Mouse (Mus musculus) embryonic facial prominence, embryonic 11.5 days (tissue): Measurements from ENCODE around the gene Gng2. TPM values are rescaled to one million over a fixed set of nuclear protein-coding genes. Genes with fewer than 3 reads are reported as not detected.
"Not testable (repeated sequence)": the region's sequence is repeated elsewhere in the genome, so short reads cannot be mapped to it uniquely, and the experiment has no call there.

ENCODE experiments used
- ATAC-seq: fragments of 200-750 bp; cut with Nextera tagmentation; replicated peaks from 2 replicates; pipeline ENCODE4 v1.8.0; 2017; ENCODE audit warnings: low read depth; ENCODE audit not compliant: insufficient number of reproducible peaks, low FRiP score, low TSS enrichment
- DNase-seq: peaks from one replicate; pipeline ENCODE4 v3.0.0-alpha.2; 2015; ENCODE audit warnings: low spot score
- H3K27ac ChIP-seq: fragments of 300-500 bp; sonication (generic); replicated peaks from 2 replicates; pipeline ENCODE4 v1.5.1; 2014; ENCODE audit warnings: mild to moderate bottlenecking, low read depth, low read length, control low read depth
- H3K27me3 ChIP-seq: fragments of 300-500 bp; sonication (generic); 2 replicates; pipeline ENCODE4 v1.6.1; 2014; ENCODE audit warnings: mild to moderate bottlenecking, low read length, moderate library complexity, mixed read lengths; ENCODE audit not compliant: control insufficient read depth, insufficient read depth
- H3K36me3 ChIP-seq: fragments of 300-500 bp; sonication (generic); replicated peaks from 2 replicates; pipeline ENCODE4 v1.6.1; 2014; ENCODE audit warnings: low read depth, mild to moderate bottlenecking, low read length, moderate library complexity, mixed read lengths; ENCODE audit not compliant: control insufficient read depth, insufficient read depth
- H3K4me1 ChIP-seq: fragments of 300-500 bp; sonication (generic); 2 replicates; pipeline ENCODE4 v1.6.1; 2014; ENCODE audit warnings: low read length, mixed read lengths; ENCODE audit not compliant: control insufficient read depth, insufficient read depth
- H3K4me2 ChIP-seq: fragments of 300-500 bp; sonication (generic); 2 replicates; pipeline ENCODE4 v1.6.1; 2014; ENCODE audit warnings: low read depth, mild to moderate bottlenecking, control low read depth, low read length, moderate library complexity
- H3K4me3 ChIP-seq: fragments of 300-500 bp; sonication (generic); 2 replicates; pipeline ENCODE4 v1.5.1; 2014; ENCODE audit warnings: low read depth, low read length, control low read depth
- H3K9ac ChIP-seq: fragments of 300-500 bp; sonication (generic); replicated peaks from 2 replicates; pipeline ENCODE4 v1.6.1; 2014; ENCODE audit warnings: mild to moderate bottlenecking, control low read depth, low read length
- H3K9me3 ChIP-seq: fragments of 300-500 bp; sonication (generic); replicated peaks from 2 replicates; pipeline ENCODE4 v1.6.1; 2016; ENCODE audit warnings: mild to moderate bottlenecking, low read length, inconsistent platforms, mixed read lengths; ENCODE audit not compliant: control insufficient read depth
- WGBS: fragments of 180-500 bp; shearing (Covaris S2); extraction: QIAGEN DNeasy Blood & Tissue Kit; methylation state at CpG from one replicate; pipeline ENCODE4 v1.1.7; 2014; 5-methylcytosine and 5-hydroxymethylcytosine counted together
- polyA plus RNA-seq: library from polyadenylated mRNA; unstranded; fragments of >200 nt; fragmentation: Nextera tagmentation; extraction: Ambion mirVana; gene quantifications from 2 replicates; pipeline ENCODE4 v1.2.1, GENCODE M21; 2014

The Gng2 gene
- polyA plus RNA-seq, 1 experiment from 2014 or later, result 73.6 TPM

DNA sequence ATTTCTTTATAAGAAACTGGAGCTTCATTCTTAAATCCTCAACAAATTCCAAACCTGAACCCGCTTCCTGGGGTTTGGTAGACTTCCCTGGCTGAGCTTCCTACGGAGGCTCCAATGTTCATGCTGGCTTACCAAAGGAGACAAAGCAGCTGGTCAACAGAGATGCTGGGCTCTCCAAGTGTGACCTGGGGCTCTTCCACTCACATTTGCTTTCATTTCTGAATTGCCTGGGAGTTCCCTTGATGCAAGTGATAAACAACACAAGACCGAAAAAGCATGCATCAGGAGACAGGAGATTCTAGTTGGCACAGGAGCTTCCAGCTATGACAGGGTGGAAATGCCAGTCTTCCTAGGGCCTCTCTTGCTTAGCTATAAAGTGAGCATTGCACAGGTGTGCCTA, 72.6 kb downstream of the Gng2 start:
- DNase-seq (no peak), ATAC-seq (no peak)
- Histone ChIP-seq H3K27ac (no peak overlapping the region), H3K4me3 (no peak overlapping the region), H3K36me3 (no peaks in the 10 kb centered on the region; the same call in 1 of the 2 replicates), H3K4me1 (no peaks in the 10 kb centered on the region), H3K9ac (no peak overlapping the region), H3K4me2 (no peak overlapping the region), H3K9me3 (no peaks in the 10 kb centered on the region), H3K27me3 (no peaks in the 10 kb centered on the region)
- WGBS, result 67% methylated on average over 3 of the region's 3 CpGs

DNA sequence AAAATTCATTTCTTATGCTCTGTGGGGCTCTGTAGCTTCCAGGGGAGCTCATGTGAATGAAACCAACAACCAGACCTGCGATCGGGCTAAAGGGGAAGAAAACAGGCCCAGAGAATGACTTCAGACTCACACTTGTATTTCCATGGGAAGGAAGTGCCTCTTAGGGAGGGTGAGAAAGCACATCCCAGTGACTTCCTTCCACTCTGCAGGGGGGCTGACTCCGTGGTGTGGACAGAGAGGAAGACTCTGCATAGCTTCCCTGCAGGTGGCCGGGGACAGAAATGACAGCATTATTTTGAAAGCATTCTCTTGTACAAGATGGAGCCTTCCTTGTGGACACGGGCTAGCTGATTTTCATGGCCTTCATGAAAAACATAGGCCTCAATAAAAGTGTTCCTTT, 73.4 kb downstream of the Gng2 start:
- 48% methylated on average over 5 of the region's 5 CpGs for WGBS
- Histone ChIP-seq H3K27me3 (no peaks in the 10 kb centered on the region), H3K36me3 (no peaks in the 10 kb centered on the region; the same call in 1 of the 2 replicates), H3K9ac (no peak overlapping the region), H3K4me1 (no peaks in the 10 kb centered on the region), H3K4me2 (no peak overlapping the region), H3K27ac (no peak overlapping the region), H3K9me3 (no peaks in the 10 kb centered on the region), H3K4me3 (no peak overlapping the region)
- no peak for DNase-seq
- no peak for ATAC-seq

DNA sequence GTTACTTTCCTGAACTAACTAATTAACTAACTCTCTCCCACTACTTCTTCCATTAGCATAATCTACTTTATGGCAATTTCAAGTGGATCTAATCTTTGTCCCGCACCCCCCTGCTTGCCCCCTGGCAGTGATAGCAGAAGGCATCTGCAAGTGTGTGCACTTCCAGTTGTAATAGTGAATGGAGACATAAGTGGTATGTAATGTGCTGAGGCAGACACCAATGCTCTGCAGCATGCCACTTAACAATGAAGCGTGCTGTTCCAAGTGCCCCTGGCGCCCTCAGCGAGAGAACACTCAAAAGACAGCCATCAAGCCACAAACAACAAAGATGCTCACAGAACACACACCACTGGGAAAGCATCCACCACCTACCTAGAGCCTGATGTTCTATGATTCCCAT, 76.9 kb downstream of the Gng2 start:
- no peaks in the 10 kb centered on the region for H3K36me3 ChIP-seq
- no peaks in the 10 kb centered on the region for H3K4me1 ChIP-seq
- no peaks in the 10 kb centered on the region for H3K27me3 ChIP-seq
- no peak overlapping the region for H3K4me3 ChIP-seq
- ATAC-seq, result no peak
- no peaks in the 10 kb centered on the region for H3K9me3 ChIP-seq
- DNase-seq, result no peak
- WGBS, result 74% methylated on average over 4 of the region's 4 CpGs
- H3K4me2 ChIP-seq, result no peak overlapping the region
- H3K27ac ChIP-seq, result no peak overlapping the region
- H3K9ac ChIP-seq, result no peak overlapping the region

DNA sequence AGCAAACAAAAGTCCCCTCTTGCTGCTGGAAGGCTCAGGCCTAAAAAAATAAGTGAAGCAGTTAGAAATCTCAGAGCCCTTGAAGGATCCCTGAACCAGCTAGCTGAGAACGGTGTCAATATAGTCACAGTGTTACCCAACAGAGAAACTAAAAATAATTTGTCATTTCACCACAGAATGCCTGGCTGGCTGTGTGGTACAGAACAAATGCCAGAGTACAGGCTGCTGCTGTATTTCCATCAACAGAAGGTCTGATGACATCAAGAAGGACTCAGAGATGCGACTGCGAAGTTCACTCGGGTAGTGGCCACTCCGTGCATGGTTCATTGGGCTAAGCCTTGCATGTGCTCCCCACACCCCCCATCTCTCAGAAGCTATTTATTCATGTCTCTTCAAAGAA, 89.9 kb downstream of the Gng2 start:
- no peak overlapping the region for H3K4me3 ChIP-seq
- no peaks in the 10 kb centered on the region for H3K9me3 ChIP-seq
- H3K36me3 ChIP-seq, result no peaks in the 10 kb centered on the region
- 94% methylated on average over 5 of the region's 5 CpGs for WGBS
- ATAC-seq (no peak), DNase-seq (no peak)
- H3K4me2 ChIP-seq, result no peak overlapping the region
- H3K27ac ChIP-seq, result no peak overlapping the region
- no peaks in the 10 kb centered on the region for H3K27me3 ChIP-seq
- no peaks in the 10 kb centered on the region for H3K4me1 ChIP-seq
- no peak overlapping the region for H3K9ac ChIP-seq

DNA sequence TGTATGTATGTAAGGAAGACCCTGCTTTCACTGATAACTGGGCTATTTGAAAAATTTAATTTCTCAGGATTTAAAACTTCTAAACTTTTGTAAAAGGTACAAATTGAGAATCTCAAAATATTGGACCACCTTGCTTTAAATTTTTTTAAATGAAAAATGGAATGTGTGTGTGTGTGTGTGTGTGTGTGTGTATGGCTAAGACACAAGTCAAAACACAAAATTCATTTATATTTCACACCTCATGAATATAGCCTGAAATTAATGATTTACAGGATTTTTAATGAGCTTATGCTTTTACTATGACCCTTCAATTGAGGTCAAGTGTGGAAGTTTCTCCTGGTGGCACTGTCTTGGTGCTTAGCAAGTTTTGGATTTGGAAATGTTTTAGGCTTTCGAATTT, 93.0 kb downstream of the Gng2 start:
- not testable (repeated sequence) for DNase-seq, H3K27ac ChIP-seq, ATAC-seq, H3K27me3 ChIP-seq, H3K4me3 ChIP-seq, H3K9ac ChIP-seq, H3K9me3 ChIP-seq, H3K4me2 ChIP-seq, H3K36me3 ChIP-seq, H3K4me1 ChIP-seq
- WGBS, result 81% methylated on average over 1 of the region's 1 CpGs

DNA sequence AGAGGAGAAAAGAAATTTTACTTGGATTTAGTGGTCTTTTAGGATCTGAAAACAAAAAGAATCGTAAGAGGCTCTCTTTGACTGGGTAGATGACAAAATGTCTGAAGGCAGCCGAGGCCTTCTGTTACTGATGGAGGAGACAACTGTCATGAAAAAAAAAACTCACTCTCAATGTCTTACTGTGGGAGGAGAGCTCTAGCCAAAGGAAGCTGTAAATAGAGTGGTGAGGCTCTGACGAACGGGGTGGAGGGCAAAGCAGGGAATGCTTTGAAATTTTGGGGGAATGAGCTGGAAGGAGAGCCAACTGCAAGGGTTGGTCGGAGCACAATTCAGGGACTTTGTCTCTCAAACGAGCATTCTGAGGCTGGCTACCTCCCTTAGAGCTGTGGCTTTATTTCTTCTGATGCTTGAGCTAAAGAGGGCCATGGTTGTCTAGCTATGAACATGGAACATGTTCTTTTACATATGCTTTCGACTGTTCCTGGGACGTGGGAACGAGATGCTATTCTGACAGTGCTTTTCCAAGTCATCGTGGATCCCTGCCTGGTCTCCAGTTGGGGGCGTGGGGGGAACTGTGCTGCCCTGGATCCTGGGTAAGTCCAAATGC, 103.1 kb downstream of the Gng2 start:
- Histone ChIP-seq H3K27ac (no peak overlapping the region), H3K9me3 (no peaks in the 10 kb centered on the region), H3K9ac (no peak overlapping the region), H3K4me2 (no peak overlapping the region), H3K27me3 (no peaks in the 10 kb centered on the region), H3K4me1 (no peaks in the 10 kb centered on the region), H3K36me3 (no peaks in the 10 kb centered on the region), H3K4me3 (no peak overlapping the region)
- DNase-seq, result no peak
- no peak for ATAC-seq
- 82% methylated on average over 11 of the region's 11 CpGs for WGBS

DNA sequence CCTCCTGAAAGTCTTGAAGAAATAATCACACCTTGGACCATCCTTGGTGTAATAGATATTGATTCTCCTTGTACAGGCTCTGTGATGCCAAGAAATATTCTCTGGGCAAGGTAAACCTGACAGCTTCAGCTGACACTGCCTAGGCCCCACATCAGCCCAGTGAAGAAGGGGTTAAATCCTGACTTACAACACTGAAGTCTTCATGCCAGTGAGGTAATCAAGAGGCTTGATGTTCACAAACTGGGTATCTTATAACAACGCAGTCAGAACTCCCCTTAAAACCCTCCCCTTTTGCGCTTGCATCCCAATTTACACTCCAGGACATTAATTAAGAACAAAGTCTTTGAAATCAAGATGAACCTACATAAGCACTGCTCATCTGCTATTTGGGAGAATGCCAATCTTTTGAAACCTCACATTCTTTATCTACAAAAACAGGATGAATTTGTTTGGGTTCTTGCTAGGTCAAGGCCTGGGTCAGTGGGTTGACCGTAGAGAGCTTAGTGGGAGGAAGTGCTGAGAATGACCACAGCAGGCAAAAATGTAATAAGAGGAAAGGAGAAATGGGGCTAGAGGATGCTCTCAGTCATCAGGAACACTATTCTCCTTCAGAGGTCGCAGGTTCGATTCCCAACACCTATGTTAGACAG, 110.0 kb downstream of the Gng2 start:
- ATAC-seq (no peak), DNase-seq (no peak)
- Histone ChIP-seq H3K36me3 (no peaks in the 10 kb centered on the region), H3K9me3 (no peaks in the 10 kb centered on the region), H3K27ac (no peak overlapping the region), H3K4me2 (no peak overlapping the region), H3K4me3 (no peak overlapping the region), H3K4me1 (no peaks in the 10 kb centered on the region), H3K9ac (no peak overlapping the region), H3K27me3 (no peaks in the 10 kb centered on the region)
- 58% methylated on average over 5 of the region's 5 CpGs for WGBS

DNA sequence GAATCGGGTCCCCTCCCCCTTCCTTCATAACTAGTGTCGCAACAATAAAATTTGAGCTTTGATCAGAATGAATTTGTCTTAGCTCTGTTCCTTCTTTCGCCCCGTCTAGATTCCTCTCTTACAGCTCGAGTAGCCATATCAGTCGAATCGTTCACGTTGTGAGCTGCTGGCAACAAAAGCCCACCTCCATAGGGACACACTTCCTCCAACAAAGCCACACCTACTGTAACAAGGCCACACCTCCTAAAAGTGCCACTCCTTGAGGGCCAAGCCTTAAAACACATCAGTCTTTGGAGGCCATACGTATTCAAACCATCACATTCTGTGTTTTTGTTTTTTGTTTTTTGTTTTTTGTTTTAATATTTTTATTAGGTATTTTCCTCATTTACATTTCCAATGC, 112.3 kb downstream of the Gng2 start:
- not testable (repeated sequence) for H3K4me1 ChIP-seq, H3K9me3 ChIP-seq, H3K27me3 ChIP-seq, H3K9ac ChIP-seq, H3K4me2 ChIP-seq, H3K27ac ChIP-seq, H3K36me3 ChIP-seq, ATAC-seq, DNase-seq, H3K4me3 ChIP-seq
- 81% methylated on average over 9 of the region's 9 CpGs for WGBS
